Mouse (Mus musculus) small intestine, adult 2 months (tissue): ENCODE results near the gene Ugt1a1. TPM values are rescaled to one million over a fixed set of nuclear protein-coding genes. Genes with fewer than 3 reads are reported as not detected.
A peak's percentile ranks its signal among the peaks of the same experiment; 100 is the strongest.

Experiments used
- H3K27ac ChIP-seq: fragments of 200-500 bp; 2 replicates; pipeline ENCODE4 v1.5.1; 2012; ENCODE audit warnings: low read depth, low read length, control low read depth, inconsistent platforms; ENCODE audit not compliant: insufficient read depth
- H3K27me3 ChIP-seq: fragments of 200-500 bp; 2 replicates; pipeline ENCODE4 v1.6.1; 2012; ENCODE audit warnings: mild to moderate bottlenecking, moderate library complexity, low read length, inconsistent platforms; ENCODE audit not compliant: control insufficient read depth, insufficient read depth
- H3K36me3 ChIP-seq: fragments of 200-500 bp; 2 replicates; pipeline ENCODE4 v1.6.1; 2012; ENCODE audit warnings: mild to moderate bottlenecking, low read length, control low read depth, inconsistent platforms; ENCODE audit not compliant: control insufficient read depth, insufficient read depth
- H3K4me1 ChIP-seq: fragments of 200-500 bp; 2 replicates; pipeline ENCODE4 v1.6.1; 2012; ENCODE audit warnings: low read length, inconsistent platforms, mixed read lengths; ENCODE audit not compliant: control insufficient read depth, insufficient read depth, insufficient read length
- H3K4me3 ChIP-seq: fragments of 200-500 bp; 2 replicates; pipeline ENCODE4 v1.5.1; 2012; ENCODE audit warnings: low read depth, mild to moderate bottlenecking, control low read depth, inconsistent platforms, low read length, moderate library complexity
- CTCF ChIP-seq: fragments of 200-500 bp; IDR thresholded peaks from 2 replicates; pipeline ENCODE4 v1.5.1; 2012; ENCODE audit warnings: low read depth, mild to moderate bottlenecking, control low read depth, inconsistent platforms, low read length, moderate library complexity, mixed read lengths; ENCODE audit not compliant: insufficient replicate concordance, insufficient read length; ENCODE audit errors: extremely low read depth
- POLR2A ChIP-seq: fragments of 200-500 bp; IDR thresholded peaks from 2 replicates; pipeline ENCODE4 v1.6.1; 2012; ENCODE audit warnings: low read depth, mild to moderate bottlenecking, control low read depth, inconsistent platforms, low read length, moderate library complexity
- WGBS: fragments of 180-500 bp; shearing (Covaris S2); methylation state at CpG from one replicate; pipeline ENCODE4 v1.1.7; 2018; 5-methylcytosine and 5-hydroxymethylcytosine counted together
- polyA plus RNA-seq: library from polyadenylated mRNA; depleted of rRNA; stranded (reverse); fragments of >200 nt; gene quantifications from 2 replicates; pipeline ENCODE4 v1.2.3, GENCODE M21; 2012

Gene Ugt1a1
- polyA plus RNA-seq, 1 experiment, result 88.2 TPM

GRCm38 (mm10) chr1:88197443-88197842 is 14.3 kb upstream of the Ugt1a1 start:
- 82% methylated on average over 3 of the region's 3 CpGs for WGBS
- TF ChIP-seq CTCF (no peak), POLR2A (no peak)

DNA sequence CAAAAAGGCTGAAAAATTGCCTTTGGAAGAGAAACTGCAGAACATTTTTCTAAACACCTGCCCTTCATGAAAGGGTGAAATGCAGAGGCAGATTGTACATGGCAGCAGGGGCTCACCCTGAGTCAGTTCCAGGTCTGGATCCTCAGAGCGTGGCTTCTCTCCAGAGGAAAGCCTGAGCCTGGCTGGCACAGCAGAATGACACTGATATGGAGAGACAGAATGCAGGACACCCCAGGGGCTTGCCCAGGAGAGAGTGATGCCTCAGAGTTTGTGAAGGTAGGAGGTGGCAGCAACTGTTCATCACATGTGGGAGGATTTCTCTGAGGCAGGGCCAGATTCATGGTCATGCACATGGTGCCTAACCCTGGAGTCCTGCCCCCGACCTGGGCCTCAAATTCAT is 11.8 kb upstream of the Ugt1a1 start:
- Histone ChIP-seq H3K4me1 (peaks cover 2% of the 10 kb centered on the region; the same call in 1 of the 2 replicates), H3K27me3 (no peaks in the 10 kb centered on the region), H3K4me3 (no peak overlapping the region), H3K36me3 (no peaks in the 10 kb centered on the region), H3K27ac (no peak overlapping the region)
- TF ChIP-seq CTCF, result no peak
- TF ChIP-seq POLR2A, result no peak
- WGBS, result 67% methylated on average over 2 of the region's 2 CpGs

More at GRCm38 (mm10) chr1:88197443-88197842, 14.3 kb upstream of the Ugt1a1 start:
- Histone ChIP-seq H3K27me3 (no peaks in the 10 kb centered on the region), H3K27ac (no peak overlapping the region), H3K36me3 (no peaks in the 10 kb centered on the region), H3K4me1 (peaks cover 2% of the 10 kb centered on the region; the same call in 1 of the 2 replicates), H3K4me3 (no peak overlapping the region)

GRCm38 (mm10) chr1:88200456-88200855 is 11.3 kb upstream of the Ugt1a1 start, which contains the start of gene Ugt1a2:
Gene Ugt1a2, plus strand, starts transcription at chr1:88200601.
- no peaks in the 10 kb centered on the region for H3K27me3 ChIP-seq
- H3K27ac ChIP-seq, result no peak within 1 kb of the TSS
- peaks cover 5% of the 10 kb centered on the region for H3K4me1 ChIP-seq
- TF ChIP-seq POLR2A (no peak), CTCF (no peak)
- no peaks in the 10 kb centered on the region for H3K36me3 ChIP-seq
- 63% methylated on average over 7 of the region's 7 CpGs for WGBS
- H3K4me3 ChIP-seq, result no peak within 1 kb of the TSS

DNA sequence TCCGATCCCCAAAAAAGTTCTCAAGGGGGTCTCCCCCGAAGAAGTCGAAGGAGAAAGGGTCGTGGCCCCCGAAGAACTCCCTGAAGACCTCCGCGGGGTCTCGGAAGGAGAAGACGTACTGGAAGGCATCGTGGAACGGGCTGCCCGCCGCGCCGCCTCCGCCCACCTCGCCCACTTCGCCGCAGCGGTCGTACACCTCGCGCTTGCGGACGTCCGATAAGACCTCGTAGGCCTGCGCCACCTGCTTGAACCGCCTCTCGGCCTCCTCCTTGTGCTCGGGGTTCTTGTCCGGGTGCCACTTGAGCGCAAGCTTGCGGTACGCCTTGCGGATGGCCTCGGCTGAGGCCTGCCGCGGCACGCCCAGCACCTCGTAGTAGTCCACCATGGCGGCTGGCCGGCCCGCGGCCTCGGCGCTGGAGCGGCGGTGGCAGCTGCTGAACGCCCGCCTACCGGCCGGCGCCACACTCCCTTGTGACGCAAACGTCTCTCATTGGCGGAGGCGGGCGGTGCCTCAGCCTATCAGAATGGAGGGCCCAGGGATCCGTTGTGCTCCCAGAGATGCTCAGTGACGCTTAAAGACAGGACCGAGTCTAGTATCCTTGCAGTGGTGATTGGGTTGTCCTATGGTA is 6.4 kb upstream of the Ugt1a1 start, which contains the start of gene Dnajb3:
Dnajb3 (minus strand) TSS at position 489 of the 629 bp plus-strand sequence.
- WGBS, result 44% methylated on average over 62 of the region's 62 CpGs
- H3K36me3 ChIP-seq, result no peaks in the 10 kb centered on the region
- TF ChIP-seq CTCF (no peak), POLR2A (no peak)
- no peaks in the 10 kb centered on the region for H3K27me3 ChIP-seq
- H3K4me1 ChIP-seq, result peaks cover 18% of the 10 kb centered on the region
- peak within 1 kb of the TSS; percentile 64 for H3K27ac ChIP-seq
- peak within 1 kb of the TSS; percentile 65 for H3K4me3 ChIP-seq

- peaks cover 21% of the 10 kb centered on the region for H3K4me1 ChIP-seq
- H3K27ac ChIP-seq, result peak overlapping the region; percentile 91
- 31% methylated on average over 2 of the region's 2 CpGs for WGBS
- H3K4me3 ChIP-seq, result no peak overlapping the region
- no peak for TF ChIP-seq POLR2A
- no peak for TF ChIP-seq CTCF
- no peaks in the 10 kb centered on the region for H3K36me3 ChIP-seq
- H3K27me3 ChIP-seq, result no peaks in the 10 kb centered on the region
Measured at GRCm38 (mm10) chr1:88206843-88207479, 4.8 kb upstream of the Ugt1a1 start.

DNA sequence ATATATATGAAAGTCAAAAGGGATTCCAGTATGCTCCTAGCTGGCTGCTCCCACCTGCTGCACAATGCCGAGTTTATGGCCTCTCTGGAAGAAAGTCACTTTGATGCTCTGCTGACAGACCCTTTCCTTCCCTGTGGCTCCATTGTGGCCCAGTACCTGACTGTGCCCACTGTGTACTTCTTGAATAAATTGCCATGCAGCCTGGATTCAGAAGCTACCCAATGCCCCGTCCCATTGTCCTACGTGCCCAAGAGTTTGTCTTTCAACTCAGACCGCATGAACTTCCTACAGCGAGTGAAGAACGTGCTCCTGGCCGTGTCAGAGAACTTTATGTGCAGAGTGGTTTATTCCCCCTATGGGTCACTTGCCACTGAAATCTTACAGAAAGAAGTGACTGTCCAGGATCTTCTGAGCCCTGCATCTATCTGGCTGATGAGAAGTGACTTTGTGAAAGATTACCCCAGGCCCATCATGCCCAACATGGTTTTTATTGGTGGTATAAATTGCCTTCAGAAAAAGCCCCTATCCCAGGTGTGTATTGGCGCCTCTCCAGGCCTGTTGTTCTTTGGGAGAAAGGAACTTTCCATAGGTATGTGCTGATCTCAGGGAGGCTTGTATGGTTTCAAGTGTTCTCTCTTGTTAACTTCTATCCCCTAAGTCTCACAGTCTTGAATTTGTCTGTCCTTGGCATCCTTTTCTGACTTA is 734 bp downstream of the Ugt1a1 start:
- 47% methylated on average over 8 of the region's 8 CpGs for WGBS
- Histone ChIP-seq H3K27ac (peak overlapping the region; percentile 67), H3K4me3 (peak overlapping the region; percentile 31), H3K36me3 (peaks cover 8% of the 10 kb centered on the region), H3K4me1 (peaks cover 22% of the 10 kb centered on the region), H3K27me3 (no peaks in the 10 kb centered on the region)
- TF ChIP-seq CTCF, result no peak
- no peak for TF ChIP-seq POLR2A

GRCm38 (mm10) chr1:88213061-88213460 is 1.3 kb downstream of the Ugt1a1 start:
- WGBS, result 67% methylated on average over 1 of the region's 1 CpGs
- Histone ChIP-seq H3K36me3 (peaks cover 8% of the 10 kb centered on the region), H3K4me1 (peaks cover 19% of the 10 kb centered on the region), H3K4me3 (no peak overlapping the region), H3K27me3 (no peaks in the 10 kb centered on the region), H3K27ac (peak overlapping the region; percentile 67)
- TF ChIP-seq CTCF (no peak), POLR2A (no peak)
